In genomic region chr10:62138040-62138439, GRCm38 (mm10) we compare ENCODE assay signal across 16 mouse cellular contexts. TPM values are rescaled to one million over a fixed set of nuclear protein-coding genes. Genes with fewer than 3 reads are reported as not detected.
DNase-seq lines count a peak whose midpoint lies in the region; ATAC-seq and TF ChIP-seq lines count a peak whose summit lies in the region.
"Had no signal": no experiment of that assay in that cellular context is flagged by ENCODE, and none has a peak within 500 bp of the region (broad histone marks: within the 10 kb centered on the region; RNA-seq: fewer than 3 reads in every experiment).

No protein-coding gene starts in this region.

- H3K36me3 ChIP-seq in heart, embryonic 10.5 days: no peaks in the 10 kb centered on the region
- H3K36me3 ChIP-seq in midbrain, embryonic 11.5 days (ENCODE audit: control insufficient read depth, insufficient read depth, low read length): no peaks in the 10 kb centered on the region
- H3K36me3 ChIP-seq in midbrain, postnatal 0 days (ENCODE audit: insufficient read depth, low read length): no peaks in the 10 kb centered on the region
- H3K36me3 ChIP-seq: hindbrain, embryonic 15.5 days; lung, embryonic 15.5 days; midbrain, embryonic 15.5 days had no signal

- DNase-seq in heart, embryonic 10.5 days (ENCODE audit: low spot score): peak; percentile 74
- no peak for DNase-seq in heart, postnatal 25 days (ENCODE audit: low spot score)
- peak; percentile 82 for DNase-seq in midbrain, embryonic 11.5 days (ENCODE audit: low spot score, missing footprints)
- no peak for DNase-seq in midbrain, postnatal 0 days (ENCODE audit: low spot score)
- peak; percentile 76 for DNase-seq in embryo, embryonic 10.5 days (ENCODE audit: low spot score)
- DNase-seq in retina, embryonic 14.5 days (ENCODE audit: low spot score): peak; percentile 61
- DNase-seq in layer of hippocampus, adult 8-10 months (ENCODE audit: low spot score in 2 of 2): no peak
- no peak for DNase-seq in frontal cortex, postnatal 25 days (ENCODE audit: low spot score in 2 of 2)

- no peak overlapping the region for H3K4me3 ChIP-seq in heart, embryonic 10.5 days
- H3K4me3 ChIP-seq in midbrain, embryonic 11.5 days (ENCODE audit: low read depth, low read length): no peak overlapping the region
- no peak overlapping the region for H3K4me3 ChIP-seq in midbrain, postnatal 0 days (ENCODE audit: low read depth, low read length)
- H3K4me3 ChIP-seq: hindbrain, embryonic 15.5 days; lung, embryonic 15.5 days; midbrain, embryonic 15.5 days had no signal

- peaks cover 76% of the 10 kb centered on the region for H3K27me3 ChIP-seq in heart, embryonic 10.5 days (ENCODE audit: insufficient read depth, poor library complexity, severe bottlenecking)
- peaks cover 38% of the 10 kb centered on the region for H3K27me3 ChIP-seq in midbrain, embryonic 11.5 days (ENCODE audit: control insufficient read depth, insufficient read depth, low read length)
- H3K27me3 ChIP-seq in midbrain, postnatal 0 days (ENCODE audit: insufficient read depth, low read length): peaks cover 47% of the 10 kb centered on the region

- no peak overlapping the region for H3K27ac ChIP-seq in heart, embryonic 10.5 days
- no peak overlapping the region for H3K27ac ChIP-seq in midbrain, embryonic 11.5 days (ENCODE audit: low read depth, low read length)
- H3K27ac ChIP-seq in midbrain, postnatal 0 days (ENCODE audit: low read depth, low read length): no peak overlapping the region
- H3K27ac ChIP-seq: hindbrain, embryonic 15.5 days; lung, embryonic 15.5 days; midbrain, embryonic 15.5 days had no signal

- 20% methylated on average over 3 of the region's 3 CpGs for WGBS in heart, embryonic 10.5 days
- WGBS in midbrain, embryonic 11.5 days: 23% methylated on average over 3 of the region's 3 CpGs
- WGBS in midbrain, postnatal 0 days: 16% methylated on average over 3 of the region's 3 CpGs

- intact Hi-C loops in heart, postnatal 25 days (cut with DNase I): no loop called here

- no peaks in the 10 kb centered on the region for H3K9me3 ChIP-seq in heart, embryonic 10.5 days
- no peaks in the 10 kb centered on the region for H3K9me3 ChIP-seq in midbrain, embryonic 11.5 days (ENCODE audit: control insufficient read depth, low read length)
- no peaks in the 10 kb centered on the region for H3K9me3 ChIP-seq in midbrain, postnatal 0 days (ENCODE audit: low read length)
- H3K9me3 ChIP-seq: hindbrain, embryonic 15.5 days; lung, embryonic 15.5 days; midbrain, embryonic 15.5 days had no signal

- peaks cover 11% of the 10 kb centered on the region for H3K4me1 ChIP-seq in heart, embryonic 10.5 days
- H3K4me1 ChIP-seq in midbrain, embryonic 11.5 days (ENCODE audit: control insufficient read depth, insufficient read depth, low read length): peaks cover 2% of the 10 kb centered on the region; the same call in 1 of the 2 replicates
- H3K4me1 ChIP-seq in midbrain, postnatal 0 days (ENCODE audit: insufficient read depth, low read length): no peaks in the 10 kb centered on the region

- no peak for TF ChIP-seq CTCF in midbrain, postnatal 0 days (IDR thresholded peaks at IDR 0.05)

- H3K9ac ChIP-seq in midbrain, embryonic 11.5 days (ENCODE audit: low read length): no peak overlapping the region
- H3K9ac ChIP-seq in midbrain, postnatal 0 days (replicated peaks; ENCODE audit: low read length, poor library complexity, severe bottlenecking): no peak overlapping the region
- H3K9ac ChIP-seq: hindbrain, embryonic 15.5 days; lung, embryonic 15.5 days; midbrain, embryonic 15.5 days had no signal

- no peak for ATAC-seq in midbrain, embryonic 11.5 days (ENCODE audit: low FRiP score)
- ATAC-seq in midbrain, postnatal 0 days (ENCODE audit: low FRiP score): no peak
- ATAC-seq: forebrain, embryonic 14.5 days; midbrain, embryonic 15.5 days had no signal

- H3K4me2 ChIP-seq in midbrain, embryonic 11.5 days: no peak overlapping the region
- H3K4me2 ChIP-seq in midbrain, postnatal 0 days (ENCODE audit: low read depth, low read length, poor library complexity, severe bottlenecking): no peak overlapping the region
- H3K4me2 ChIP-seq: hindbrain, embryonic 15.5 days; lung, embryonic 15.5 days; midbrain, embryonic 15.5 days had no signal

RNA-seq across cellular contexts. Expression of gene Neurog3, which starts 5.2 kb away (rescaled TPM):
- not detected in 2 replicates for polyA plus RNA-seq in heart, embryonic 10.5 days (2016; fragmentation: Nextera tagmentation; extraction: Ambion mirVana)
- total RNA-seq in heart, postnatal 25 days (2021): not detected
- polyA plus RNA-seq in midbrain, embryonic 11.5 days (2014; fragmentation: Nextera tagmentation; extraction: Ambion mirVana): 0.34 and 0.37 TPM in 2 replicates
- not detected in 2 replicates for total RNA-seq in midbrain, postnatal 0 days (2014; rRNA removed)
- polyA plus RNA-seq in midbrain, postnatal 0 days (2015; fragmentation: Nextera tagmentation; extraction: Ambion mirVana): not detected in 2 replicates
- not detected for total RNA-seq in layer of hippocampus, adult 8-10 months (2022)
- total RNA-seq: granulocyte monocyte progenitor cell, adult 5-6 weeks; left cerebral cortex, postnatal 36 days had no signal
- polyA plus RNA-seq: hindbrain, embryonic 15.5 days; lung, embryonic 15.5 days; spleen, adult 2 months; thymus, postnatal 0 days had no signal

RNA-seq across cellular contexts. Expression of gene Fam241b, which starts 5.7 kb away (rescaled TPM):
- 3.1 and 5.9 TPM in 2 replicates for polyA plus RNA-seq in heart, embryonic 10.5 days (2016; fragmentation: Nextera tagmentation; extraction: Ambion mirVana)
- 1 to 10 TPM; 1.6 TPM for total RNA-seq in heart, postnatal 25 days (2021)
- 7.1 and 7.6 TPM in 2 replicates for polyA plus RNA-seq in midbrain, embryonic 11.5 days (2014; fragmentation: Nextera tagmentation; extraction: Ambion mirVana)
- total RNA-seq in midbrain, postnatal 0 days (2014; rRNA removed): 101 and 114 TPM in 2 replicates
- polyA plus RNA-seq in midbrain, postnatal 0 days (2015; fragmentation: Nextera tagmentation; extraction: Ambion mirVana): 208 and 217 TPM in 2 replicates
- 10 to 100 TPM; 37.3 to 46.9 (median 41.6) TPM for total RNA-seq in layer of hippocampus, adult 8-10 months (2022)
- total RNA-seq: granulocyte monocyte progenitor cell, adult 5-6 weeks had no signal

Comparison
In these comparisons a context has a peak if more than half of its experiments do, and no peak if none do; other contexts are left out.
1. DNase-seq: peak in heart, embryonic 10.5 days (single experiment), midbrain, embryonic 11.5 days (single experiment), embryo, embryonic 10.5 days (single experiment) and retina, embryonic 14.5 days (single experiment); none in heart, postnatal 25 days (single experiment), midbrain, postnatal 0 days (single experiment), layer of hippocampus, adult 8-10 months (0 of 2) and frontal cortex, postnatal 25 days (0 of 2).
2. RNA of gene Fam241b, which starts 5.7 kb away (total RNA-seq): 101 to 114 TPM in midbrain, postnatal 0 days and 37.3 to 46.9 TPM in layer of hippocampus, adult 8-10 months; 1.6 TPM in heart, postnatal 25 days; every median in the first group is over 10 times any median in the second.